Mouse (Mus musculus) megakaryocyte, embryonic 14.5 days (primary cell): ENCODE measurements at regions not wholly inside any gene's neighbourhood (a gene's known extent, or its start where the extent isn't known, plus 50 kb on each side); places are given as distances from the start of the nearest gene placed in this dataset.

Experiments used
- FLI1 ChIP-seq: IDR thresholded peaks from 2 replicates; pipeline ENCODE4 v1.6.1; 2012; ENCODE audit warnings: low read length, inconsistent platforms, mixed read lengths
- GATA1 ChIP-seq: IDR thresholded peaks from 3 replicates; pipeline ENCODE4 v1.6.1; 2012; ENCODE audit warnings: mixed read lengths, low read length, inconsistent platforms, borderline replicate concordance

- TF ChIP-seq FLI1 (no peak), GATA1 (no peak)
Measured at GRCm38 (mm10) chr9:61780186-61780939, 134.0 kb downstream of the Rplp1 start.
